Mouse (Mus musculus) CH12.LX (cell line): ENCODE results near the gene Xrn2. TPM values are rescaled to one million over a fixed set of nuclear protein-coding genes. Genes with fewer than 3 reads are reported as not detected.

Source experiments
- DNase-seq: peaks from one replicate; pipeline ENCODE4 v3.0.0-alpha.2; 2013; ENCODE audit errors: extremely low read depth
- H3K27ac ChIP-seq: 2 replicates; pipeline ENCODE4 v1.5.1; 2012; ENCODE audit warnings: low read depth, mild to moderate bottlenecking, control low read depth, moderate library complexity; ENCODE audit not compliant: insufficient read depth
- H3K27me3 ChIP-seq: replicated peaks from 2 replicates; pipeline ENCODE3; 2012; ENCODE audit warnings: inconsistent platforms
- H3K36me3 ChIP-seq, 2 experiments: replicated peaks in 1 of 2; 2 replicates each; pipeline versions ENCODE3 to v1.6.1; 2012; ENCODE audit warnings: inconsistent platforms in 1 of 2, low read length in 1 of 2, mild to moderate bottlenecking in 1 of 2, mixed read lengths in 1 of 2, moderate library complexity in 1 of 2; ENCODE audit not compliant: control insufficient read depth in 1 of 2, insufficient read depth in 1 of 2
- H3K4me1 ChIP-seq, 2 experiments: 2 replicates each; pipeline ENCODE4 v1.6.1; 2012; ENCODE audit warnings: inconsistent platforms in 1 of 2, moderate library complexity in 1 of 2; ENCODE audit not compliant: insufficient read depth in 2 of 2, control insufficient read depth in 1 of 2
- H3K4me2 ChIP-seq: 2 replicates; pipeline ENCODE4 v1.6.1; 2012; ENCODE audit warnings: low read depth, mild to moderate bottlenecking, control low read depth; ENCODE audit not compliant: poor library complexity, insufficient read depth, severe bottlenecking
- H3K4me3 ChIP-seq, 3 experiments: fragments of 150-350 bp in 1 of 3; sonication (generic) in 1 of 3; replicated peaks in 1 of 3; 2 replicates each; pipeline versions ENCODE3 to v1.5.1; 2011 to 2012; ENCODE audit warnings: low read depth in 2 of 3, low read length in 2 of 3, mild to moderate bottlenecking in 2 of 3, moderate library complexity in 2 of 3, control low read depth in 1 of 3, improper control_type of control experiment in 1 of 3, inconsistent platforms in 1 of 3, mixed read lengths in 1 of 3; ENCODE audit not compliant: poor library complexity in 1 of 3
- H3K79me2 ChIP-seq: replicated peaks from 2 replicates; pipeline ENCODE4 v1.6.1; 2012; ENCODE audit warnings: mild to moderate bottlenecking, moderate library complexity; ENCODE audit not compliant: control insufficient read depth, poor library complexity, insufficient read depth, severe bottlenecking; ENCODE audit errors: extremely low read depth
- H3K9ac ChIP-seq: 2 replicates; pipeline ENCODE4 v1.6.1; 2012; ENCODE audit warnings: low read depth, mild to moderate bottlenecking, control low read depth, moderate library complexity; ENCODE audit not compliant: insufficient read depth
- H3K9me3 ChIP-seq: replicated peaks from 2 replicates; pipeline ENCODE3; 2012; ENCODE audit warnings: low read length, inconsistent platforms, mixed read lengths
- E2F4 ChIP-seq: IDR thresholded peaks from 2 replicates; pipeline ENCODE4 v1.6.1; 2011; ENCODE audit warnings: low read depth, low read length, improper control_type of control experiment; ENCODE audit not compliant: insufficient replicate concordance
- ELF1 ChIP-seq: IDR thresholded peaks from 2 replicates; pipeline ENCODE4 v1.6.1; 2014; ENCODE audit warnings: low read depth, mild to moderate bottlenecking, inconsistent platforms, low read length, improper control_type of control experiment
- EP300 ChIP-seq: IDR thresholded peaks from 2 replicates; pipeline ENCODE4 v1.6.1; 2011; ENCODE audit warnings: low read length, improper control_type of control experiment
- MAX ChIP-seq: IDR thresholded peaks from 2 replicates; pipeline ENCODE4 v1.6.1; 2011; ENCODE audit warnings: low read length, improper control_type of control experiment
- MAZ ChIP-seq: IDR thresholded peaks from 2 replicates; pipeline ENCODE4 v1.6.1; 2012; ENCODE audit warnings: low read depth, mild to moderate bottlenecking, inconsistent platforms, low read length, improper control_type of control experiment, moderate library complexity
- MEF2A ChIP-seq: IDR thresholded peaks from 2 replicates; pipeline ENCODE4 v1.6.1; 2014; ENCODE audit warnings: low read depth, mild to moderate bottlenecking, inconsistent platforms, low read length, improper control_type of control experiment, borderline replicate concordance
- MXI1 ChIP-seq: IDR thresholded peaks from 2 replicates; pipeline ENCODE4 v1.6.1; 2011; ENCODE audit warnings: mild to moderate bottlenecking, low read depth, low read length, improper control_type of control experiment
- POLR2AphosphoS2 ChIP-seq: IDR thresholded peaks from 2 replicates; pipeline ENCODE4 v1.6.1; 2011; ENCODE audit warnings: low read depth, low read length, improper control_type of control experiment
- RAD21 ChIP-seq: IDR thresholded peaks from 2 replicates; pipeline ENCODE4 v1.6.1; 2011; ENCODE audit warnings: low read depth, mild to moderate bottlenecking, low read length, improper control_type of control experiment, moderate library complexity
- RCOR1 ChIP-seq: conservative IDR thresholded peaks from 2 replicates; pipeline ENCODE4 v1.6.1; 2012; ENCODE audit warnings: low read depth, mild to moderate bottlenecking, inconsistent platforms, low read length, improper control_type of control experiment
- UBTF ChIP-seq: IDR thresholded peaks from 2 replicates; pipeline ENCODE4 v1.6.1; 2012; ENCODE audit warnings: low read depth, mild to moderate bottlenecking, inconsistent platforms, low read length, improper control_type of control experiment, moderate library complexity
- USF1 ChIP-seq: IDR thresholded peaks from 2 replicates; pipeline ENCODE4 v1.6.1; 2014; ENCODE audit warnings: low read depth, mild to moderate bottlenecking, inconsistent platforms, low read length, improper control_type of control experiment
- USF2 ChIP-seq: conservative IDR thresholded peaks from 2 replicates; pipeline ENCODE4 v1.6.1; 2011; ENCODE audit warnings: low read depth, low read length, improper control_type of control experiment
- dilution Hi-C: fragments of 300-500 bp; cut with MboI; formaldehyde crosslinking; loops from 2 replicates; pipeline ENCODE4 v1.14.3; 2020; ENCODE audit warnings: low sequenced_read_pairs; ENCODE audit not compliant: extremely low pct_unique_long_range_greater_than_20kb, extremely low pct_ligation_motif_present
- in situ Hi-C: fragments of 300-500 bp; cut with MboI; formaldehyde crosslinking; loops from 3 replicates; pipeline ENCODE4 v1.14.3; 2019; ENCODE audit warnings: low sequenced_read_pairs, low pct_ligation_motif_present, low pct_unique_long_range_greater_than_20kb, mixed read lengths
- polyA plus RNA-seq: library from polyadenylated mRNA; unstranded; fragments of >175 nt; gene quantifications from 2 replicates; pipeline ENCODE4 v1.2.1, GENCODE M21; 2012; ENCODE audit warnings: low read depth; ENCODE audit not compliant: insufficient read length
- total RNA-seq, 2 experiments: library from RNA; depleted of rRNA; stranded (reverse); fragments of 300-350 nt in 1 of 2; fragments of >200 nt in 1 of 2; gene quantifications; 2 replicates each; pipeline ENCODE4 v1.2.3; 2012 to 2014

Xrn2 gene
- total and polyA plus RNA-seq, 3 experiments, result 106 to 115 (median 114) TPM

GRCm38 (mm10) chr2:147010141-147010540, 2.7 kb upstream of the Xrn2 start:
- no peaks in the 10 kb centered on the region for H3K9me3 ChIP-seq
- dilution Hi-C loops (no loop called here), in situ Hi-C loops (no loop called here)
- no peak for TF ChIP-seq MAX
- TF ChIP-seq ELF1, result 0 out of 2 replicates have a peak, but pooled peaks have one; percentile 20
- no peak overlapping the region for H3K4me3 ChIP-seq
- peaks cover 0 to under 1% of the 10 kb centered on the region in 2 experiments for H3K36me3 ChIP-seq
- peaks cover 22% of the 10 kb centered on the region for H3K79me2 ChIP-seq
- no peak overlapping the region for H3K9ac ChIP-seq
- H3K27ac ChIP-seq, result no peak overlapping the region
- H3K4me1 ChIP-seq, result peaks cover 3 to 24% of the 10 kb centered on the region in 2 experiments; a peak in 3 of 4 replicates
- no peak overlapping the region for H3K4me2 ChIP-seq
- H3K27me3 ChIP-seq, result no peaks in the 10 kb centered on the region
- DNase-seq, result peak; percentile 37

- H3K4me1 ChIP-seq, result peaks cover 5 to 33% of the 10 kb centered on the region in 2 experiments; a peak in 3 of 4 replicates
- no peak overlapping the region for H3K27ac ChIP-seq
- TF ChIP-seq POLR2AphosphoS2, result no peak
- no peak for TF ChIP-seq RCOR1
- TF ChIP-seq E2F4, result no peak
- no peak for TF ChIP-seq EP300
- no peak for TF ChIP-seq MAZ
- TF ChIP-seq UBTF, result no peak
- TF ChIP-seq USF1, result no peak
- TF ChIP-seq MXI1, result no peak
- no peak for TF ChIP-seq MEF2A
- no peak overlapping the region for H3K4me3 ChIP-seq
- dilution Hi-C loops (no loop called here), in situ Hi-C loops (no loop called here)
- H3K9ac ChIP-seq, result no peak overlapping the region
- H3K36me3 ChIP-seq, result peaks cover 0 to 8% of the 10 kb centered on the region in 2 experiments
- no peak overlapping the region for H3K4me2 ChIP-seq
- no peak for DNase-seq
- H3K79me2 ChIP-seq, result peaks cover 30% of the 10 kb centered on the region
- H3K9me3 ChIP-seq, result no peaks in the 10 kb centered on the region
- no peaks in the 10 kb centered on the region for H3K27me3 ChIP-seq
These were observed 1.8 kb upstream of the Xrn2 start for GRCm38 (mm10) chr2:147010952-147011351.

- TF ChIP-seq USF2, result no peak
- no peak for TF ChIP-seq RAD21
- Histone ChIP-seq H3K79me2 (peaks cover 35% of the 10 kb centered on the region), H3K9me3 (peaks cover 3% of the 10 kb centered on the region), H3K9ac (peak overlapping the region; percentile 88), H3K4me1 (peaks cover 9 to 37% of the 10 kb centered on the region in 2 experiments; a peak in 3 of 4 replicates), H3K27me3 (no peaks in the 10 kb centered on the region), H3K4me3 (peak overlapping the region; percentile 94 to 97 (median 95)), H3K27ac (no peak overlapping the region), H3K4me2 (peak overlapping the region; percentile 87), H3K36me3 (peaks cover 3 to 12% of the 10 kb centered on the region in 2 experiments)
- dilution Hi-C loops, result no loop called here
- DNase-seq, result peak; percentile 44
- in situ Hi-C loops, result no loop called here
These were observed 1.2 kb upstream of the Xrn2 start for GRCm38 (mm10) chr2:147011474-147012140.
